Mouse (Mus musculus): ENCODE measurements around the gene Nuak2. TPM values are rescaled to one million over a fixed set of nuclear protein-coding genes. Genes with fewer than 3 reads are reported as not detected.

Gene Nuak2
- total and polyA plus RNA-seq, 3 experiments, result 2.9 to 4.7 (median 4.7) TPM

DNA sequence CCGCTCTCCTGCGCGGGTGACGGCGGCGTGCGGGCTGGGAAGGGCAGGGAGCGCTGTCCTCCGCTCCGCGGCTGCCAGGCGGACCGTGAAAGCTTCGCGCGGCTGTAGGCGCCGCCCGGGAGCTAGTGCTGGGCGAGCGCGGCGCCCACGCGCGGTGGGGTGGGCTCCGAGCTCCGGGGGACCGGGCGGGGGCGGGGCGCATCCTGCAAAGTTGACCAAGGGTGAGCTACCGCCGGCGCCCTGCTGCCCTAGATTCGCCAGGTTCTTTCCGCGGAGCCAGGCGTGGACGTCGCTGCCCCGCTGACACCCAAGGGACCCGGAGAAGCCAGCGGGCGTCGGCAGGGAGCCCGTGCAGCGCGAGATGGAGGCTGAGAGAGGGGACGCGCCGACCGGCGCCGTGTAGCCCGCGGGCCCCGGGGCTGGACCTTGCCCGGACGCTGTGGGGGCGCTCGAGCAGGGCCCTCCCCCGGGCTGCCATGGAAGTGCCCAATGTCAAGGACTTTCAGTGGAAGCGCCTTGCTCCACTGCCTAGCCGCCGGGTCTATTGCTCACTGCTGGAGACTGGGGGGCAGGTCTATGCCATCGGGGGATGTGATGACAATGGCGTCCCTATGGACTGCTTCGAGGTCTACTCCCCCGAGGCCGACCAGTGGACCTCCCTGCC is 17.0 kb upstream of the Nuak2 start:
- peak; percentile 86 for DNase-seq

DNA sequence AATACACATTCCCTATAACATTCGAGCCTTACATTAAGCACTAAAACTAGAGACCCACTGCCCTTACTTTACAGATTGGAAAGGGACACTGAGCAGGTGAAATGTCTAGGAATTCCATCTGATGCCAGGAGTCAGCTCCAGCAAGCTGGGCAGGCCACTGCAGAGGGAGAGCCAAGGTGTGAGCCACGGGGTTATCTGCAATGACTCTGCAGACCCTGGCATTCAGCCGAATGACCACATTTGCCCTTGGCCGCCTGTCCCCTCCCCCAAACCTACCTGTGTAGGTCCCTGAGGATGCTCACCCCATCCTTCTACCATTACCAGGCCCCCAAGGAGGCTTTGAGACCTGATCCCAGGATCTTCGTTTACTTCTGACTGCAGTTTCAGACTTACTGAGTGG is 16.2 kb upstream of the Nuak2 start:
- peak; percentile 81 for DNase-seq

DNA sequence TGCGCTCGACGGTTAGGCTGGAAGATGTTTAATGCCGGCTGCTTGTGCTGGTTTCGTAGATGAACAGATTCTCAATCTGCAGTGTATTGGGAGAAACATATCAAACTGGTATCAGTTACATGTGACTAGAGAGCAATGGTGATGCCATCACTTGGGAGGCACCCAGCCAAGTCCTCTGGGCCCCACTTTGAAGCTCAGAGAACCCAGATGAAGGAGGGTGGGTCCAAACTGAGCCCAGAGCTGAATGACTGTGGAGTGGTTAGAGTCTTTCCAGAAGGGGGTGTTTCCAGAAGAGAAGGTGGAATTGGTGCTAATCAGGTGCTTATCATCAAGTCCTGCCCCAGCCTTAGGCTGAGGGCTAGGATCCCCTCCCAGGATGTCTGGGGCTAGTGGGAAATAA is 14.7 kb upstream of the Nuak2 start:
- DNase-seq, result no peak

DNA sequence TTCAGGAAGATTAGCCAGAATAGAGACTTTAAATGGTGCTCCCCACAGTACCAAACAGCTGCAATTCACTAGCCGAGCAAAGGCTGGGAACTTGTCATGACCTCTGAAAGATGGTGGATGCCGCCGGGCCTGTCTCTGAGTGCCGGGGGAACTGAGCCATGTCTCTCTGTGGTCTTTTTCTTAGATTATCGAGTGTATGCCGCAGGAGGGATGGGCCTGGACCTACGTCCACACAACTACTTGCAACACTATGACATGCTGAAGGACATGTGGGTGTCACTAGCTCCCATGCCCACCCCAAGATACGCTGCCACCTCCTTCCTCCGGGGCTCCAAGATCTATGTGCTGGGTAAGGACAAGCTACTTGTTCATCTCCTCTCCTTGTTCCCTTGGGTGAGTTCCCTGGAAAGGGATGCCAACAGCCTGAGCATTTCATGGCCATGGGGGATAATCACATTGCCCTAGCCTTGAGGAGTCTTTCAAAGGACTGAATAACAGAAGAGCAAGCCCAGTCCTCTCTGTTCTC is 13.5 kb upstream of the Nuak2 start:
- DNase-seq, result peak; percentile 82

DNA sequence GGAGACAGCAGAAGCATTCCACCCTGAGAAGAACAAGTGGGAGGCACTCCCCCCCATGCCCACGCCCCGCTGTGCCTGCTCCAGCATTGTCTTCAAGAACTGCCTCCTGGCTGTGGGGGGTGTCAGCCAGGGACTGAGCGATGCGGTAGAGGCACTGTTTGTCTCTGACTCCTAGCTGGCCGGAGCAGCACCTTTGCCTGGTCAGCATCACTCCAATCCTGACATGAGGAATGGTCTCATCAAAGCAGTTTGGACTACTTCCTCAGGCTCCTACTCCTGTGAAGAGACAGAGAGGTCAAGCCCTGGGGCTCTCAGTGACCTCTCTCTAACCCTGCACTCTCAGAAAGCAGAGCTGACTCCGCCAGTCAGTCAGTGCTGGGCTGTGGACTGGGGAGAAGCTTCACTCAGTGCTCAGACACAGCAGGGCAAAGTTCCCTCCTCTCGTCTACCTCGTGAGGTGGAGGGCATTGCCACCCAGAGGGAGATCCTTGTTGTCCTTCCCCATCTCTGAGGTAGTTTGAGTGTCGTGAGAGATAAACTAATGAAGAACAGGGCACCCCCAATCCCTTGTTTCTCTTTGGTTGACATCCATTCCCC is 11.2 kb upstream of the Nuak2 start:
- no peak for DNase-seq

DNA sequence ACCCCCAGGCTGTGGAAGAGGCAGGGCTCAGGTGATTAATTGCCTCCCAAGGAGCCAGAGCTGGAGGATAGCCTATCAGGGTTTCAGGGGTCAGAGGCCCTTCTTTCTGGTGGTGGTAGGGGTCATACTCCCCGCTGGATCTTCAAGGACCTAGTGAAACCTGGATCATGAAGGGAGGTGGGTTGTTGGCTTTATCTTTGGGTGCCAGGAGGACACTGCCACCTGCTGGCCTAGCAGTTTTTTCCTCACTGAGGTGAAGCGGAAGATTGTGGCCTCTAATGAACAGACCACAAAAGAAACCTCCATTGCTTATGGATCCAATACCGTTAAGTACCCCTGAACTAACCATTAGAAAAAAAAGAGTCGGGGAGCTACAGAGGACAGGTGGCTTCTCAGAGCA is 9.8 kb upstream of the Nuak2 start:
- DNase-seq, result peak; percentile 80

DNA sequence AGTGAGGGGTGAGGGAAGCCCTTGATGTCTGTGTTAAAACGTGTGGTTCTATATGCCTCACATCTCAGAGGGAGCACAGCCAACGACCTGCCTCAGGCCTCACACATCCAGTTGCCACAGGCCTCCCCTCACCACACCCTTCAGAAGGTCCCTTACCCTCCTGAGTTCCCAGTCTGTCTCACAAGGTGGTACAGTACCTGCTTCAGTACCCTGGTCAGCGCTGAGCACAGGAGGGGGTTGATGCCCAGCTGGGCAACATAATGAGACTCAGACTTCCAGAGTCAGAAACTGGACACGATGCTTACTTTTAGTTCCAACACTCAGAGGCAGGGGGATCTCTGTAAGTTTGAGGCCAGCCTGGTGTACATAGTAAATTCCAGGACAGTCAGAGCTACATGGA is 9.1 kb upstream of the Nuak2 start:
- DNase-seq, result no peak

DNA sequence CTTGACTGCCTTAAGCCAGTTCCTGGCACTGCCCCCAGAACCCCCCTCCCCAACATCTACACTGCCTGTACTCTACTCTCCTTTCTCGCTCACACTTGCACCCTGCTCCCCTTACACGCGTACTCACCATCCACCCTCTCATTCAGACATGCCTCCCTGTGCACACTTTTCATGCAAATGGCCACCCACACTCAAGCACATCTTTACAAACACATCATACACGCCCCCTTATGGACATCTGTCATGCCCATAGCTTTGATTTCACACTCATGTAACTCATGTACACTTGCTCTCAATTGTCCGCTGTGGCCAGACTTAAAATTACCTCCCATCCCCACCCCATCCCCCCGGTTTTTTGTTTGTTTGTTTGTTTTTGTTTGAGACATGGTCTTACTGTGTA is 8.0 kb upstream of the Nuak2 start:
- DNase-seq, result no peak

DNA sequence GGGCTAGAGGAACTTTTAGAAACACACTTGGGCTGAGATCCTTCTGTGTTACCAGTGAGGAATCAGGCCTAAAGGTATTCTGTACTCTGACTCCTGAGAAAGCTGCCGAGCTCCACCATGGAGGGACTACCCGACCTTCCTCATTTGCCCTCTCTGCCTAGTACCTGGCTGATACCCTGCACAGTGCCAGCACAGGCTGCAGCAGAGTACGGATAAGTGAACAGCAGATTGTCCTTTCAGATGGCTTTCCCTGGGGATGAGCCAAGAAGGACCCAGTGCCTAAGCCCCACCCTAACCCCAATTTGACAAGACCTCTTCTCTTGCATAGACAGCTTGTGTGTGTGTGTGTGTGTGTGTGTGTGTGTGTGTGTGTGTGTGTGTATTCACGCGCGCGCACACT is 7.3 kb upstream of the Nuak2 start:
- peak; percentile 9 for DNase-seq

DNA sequence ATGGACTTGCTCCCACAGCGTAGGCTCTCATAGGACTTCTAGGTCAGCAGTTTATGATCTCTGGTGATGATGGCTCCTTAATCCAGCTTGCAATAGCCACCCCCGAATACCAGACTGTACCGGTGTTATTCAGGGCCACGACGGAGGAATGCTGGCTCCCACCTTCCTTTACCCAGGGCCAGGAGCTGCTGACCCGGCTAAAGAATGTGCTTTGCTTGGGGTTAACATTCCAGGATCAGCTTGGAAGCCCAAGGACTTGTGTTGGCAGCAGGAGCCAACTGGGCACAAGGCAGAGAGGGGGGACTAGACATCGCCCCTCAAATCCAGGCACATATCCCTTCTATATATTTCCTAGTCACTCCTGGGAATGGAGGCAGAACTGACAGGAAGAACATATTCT is 5.2 kb upstream of the Nuak2 start:
- DNase-seq, result no peak

DNA sequence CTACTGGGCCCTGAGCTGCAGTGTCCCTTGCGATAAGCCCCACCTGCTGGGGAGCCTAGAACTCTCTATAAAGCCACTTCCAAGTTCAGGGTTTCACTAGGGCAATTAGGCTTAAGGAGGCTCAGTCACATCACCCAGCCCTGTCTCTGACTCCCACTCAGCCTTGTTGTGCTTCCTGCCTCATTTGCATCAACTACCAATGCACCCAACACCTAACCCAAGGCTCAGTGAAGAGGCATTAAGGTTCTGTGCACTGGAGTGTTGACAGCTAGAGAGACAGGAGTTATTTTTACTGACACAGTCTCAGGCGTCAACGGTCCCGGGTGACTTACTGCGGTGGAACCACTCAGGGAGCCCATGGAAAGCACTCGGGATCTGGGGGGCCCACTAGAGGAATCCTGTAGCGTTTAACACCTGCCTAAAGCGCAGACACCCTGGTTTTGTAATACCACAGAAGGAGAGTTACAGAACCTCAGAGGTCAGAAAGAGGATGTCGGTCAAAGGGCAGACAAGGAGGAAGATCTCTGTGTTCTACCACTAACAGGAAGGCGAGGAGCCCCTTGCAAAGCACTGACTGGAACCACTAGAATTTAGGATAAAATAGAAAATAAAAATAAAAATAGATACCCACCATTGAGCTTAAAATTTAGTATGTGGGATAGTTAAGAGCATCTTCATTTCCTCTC is 4.6 kb upstream of the Nuak2 start:
- DNase-seq, result no peak

DNA sequence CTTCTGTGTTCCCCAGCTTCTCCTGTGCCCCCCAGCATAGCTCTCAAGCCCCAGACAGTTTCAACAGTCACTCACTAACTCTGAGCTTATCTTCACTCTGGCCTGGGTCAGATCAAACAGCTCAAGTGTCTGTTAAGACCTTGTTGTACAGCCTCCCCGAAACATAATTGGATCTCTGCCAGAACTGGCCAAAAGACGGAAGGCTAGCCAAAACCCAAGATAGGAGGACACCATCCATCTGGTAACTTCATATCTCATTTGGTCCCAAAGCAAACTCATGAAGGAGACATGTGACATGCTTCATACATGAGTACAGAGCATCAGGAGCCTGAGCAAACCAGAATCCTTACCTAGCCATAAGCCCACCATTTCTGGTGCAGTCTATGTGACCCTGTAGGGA is 3.9 kb upstream of the Nuak2 start:
- DNase-seq, result peak; percentile 16

DNA sequence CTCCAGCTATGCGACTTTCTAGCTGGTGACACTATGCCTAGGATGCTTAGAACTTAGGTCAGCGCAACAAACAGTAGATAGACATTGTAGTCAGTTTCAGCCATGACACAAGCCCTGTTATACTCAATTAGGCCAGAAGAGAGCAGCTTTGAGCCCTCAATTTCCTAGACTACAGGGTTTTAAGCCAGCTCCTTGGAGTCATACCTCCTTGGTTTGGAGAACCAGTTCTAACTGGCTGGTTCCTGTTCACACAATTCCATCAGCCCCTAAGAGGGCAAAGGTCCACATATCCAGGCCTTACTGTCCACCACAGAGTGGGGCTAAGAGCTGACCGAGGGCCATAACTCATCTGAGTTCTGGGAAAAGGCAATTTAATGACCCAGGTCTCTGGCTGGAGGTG is 3.2 kb upstream of the Nuak2 start:
- DNase-seq, result peak; percentile 54

DNA sequence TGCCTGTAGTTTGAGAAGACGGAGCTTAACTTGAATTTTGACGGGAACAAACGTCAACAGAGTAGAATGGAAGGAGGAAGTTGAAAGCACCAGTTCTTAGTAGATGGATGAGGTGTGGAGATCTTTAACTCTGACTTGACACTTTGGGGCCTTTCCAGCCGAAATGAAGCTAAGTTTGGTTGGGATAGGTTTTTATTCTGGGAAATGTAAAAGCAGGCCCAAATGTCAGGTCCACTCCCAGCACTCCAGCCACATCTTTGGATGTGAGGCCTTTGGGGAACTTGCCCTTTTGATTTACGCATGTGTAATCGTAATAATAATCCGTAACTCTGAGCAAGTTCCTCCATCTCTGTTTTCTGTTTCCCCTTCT is 684 bp downstream of the Nuak2 start:
- DNase-seq, result no peak

DNA sequence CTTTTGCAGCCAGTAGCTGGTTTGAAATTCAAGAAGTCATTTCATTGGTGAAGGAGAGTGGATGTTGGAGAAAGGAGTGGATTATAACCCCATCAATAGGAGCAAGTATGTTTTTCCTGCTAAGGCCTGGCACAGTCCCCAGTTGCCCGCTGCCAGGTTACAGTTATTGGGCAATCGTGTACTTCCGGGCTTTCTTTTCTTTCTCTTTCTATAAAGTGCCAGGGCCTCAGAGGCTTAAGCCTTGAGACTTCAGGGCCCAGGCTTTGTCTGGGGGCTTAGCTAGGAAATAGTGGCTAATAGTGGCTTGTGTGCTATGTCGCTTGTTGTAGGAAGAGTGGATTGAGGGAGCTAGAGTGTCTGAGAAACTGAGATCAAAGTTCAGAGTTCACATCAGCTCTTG is 1.5 kb downstream of the Nuak2 start:
- DNase-seq, result peak; percentile 59

DNA sequence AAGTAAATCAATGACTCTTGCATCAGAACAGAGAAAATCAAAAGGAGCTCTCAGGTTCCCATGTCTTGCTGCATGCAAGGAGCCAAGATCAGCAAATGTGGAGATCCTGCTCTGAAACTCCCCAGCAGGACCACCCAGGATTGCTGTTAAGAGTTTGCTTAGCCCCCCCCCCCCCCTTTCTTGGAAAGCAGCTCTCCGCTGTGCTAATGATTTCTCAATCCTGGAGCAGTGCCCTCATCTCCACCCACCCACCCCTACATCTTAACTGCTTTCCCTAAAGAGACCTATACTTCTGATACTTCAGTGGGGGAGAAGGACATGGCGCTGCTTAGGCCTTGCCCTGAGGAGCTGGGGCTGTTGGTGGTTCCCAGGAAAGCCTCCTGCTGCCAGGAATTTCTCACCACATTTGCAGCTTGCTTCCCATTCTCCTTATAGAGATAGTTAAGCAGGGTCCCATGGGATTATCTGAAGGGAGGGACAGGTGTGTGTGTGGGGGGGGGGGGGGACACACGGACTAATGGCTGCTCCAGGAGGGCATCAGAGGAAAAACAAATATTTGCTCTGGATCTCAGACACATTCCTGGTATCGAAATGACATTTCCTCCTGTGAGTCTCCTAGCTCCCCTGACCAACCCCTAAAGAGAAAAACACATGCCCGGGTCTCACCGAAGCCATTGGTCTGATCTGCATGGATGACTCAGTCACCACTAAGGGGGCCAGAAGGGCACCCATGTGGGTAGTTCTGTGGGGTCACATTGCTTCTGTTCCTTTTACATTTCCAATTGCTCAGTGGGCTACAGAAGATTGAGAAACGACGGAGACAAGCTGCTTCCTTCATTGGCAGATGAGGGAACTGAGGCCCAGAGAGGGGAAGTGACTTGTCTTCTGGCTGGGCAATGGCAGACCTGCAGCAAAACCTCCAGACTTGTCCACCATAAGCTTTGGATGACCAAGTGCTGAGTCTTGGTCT is 2.3 kb downstream of the Nuak2 start:
- no peak for DNase-seq

DNA sequence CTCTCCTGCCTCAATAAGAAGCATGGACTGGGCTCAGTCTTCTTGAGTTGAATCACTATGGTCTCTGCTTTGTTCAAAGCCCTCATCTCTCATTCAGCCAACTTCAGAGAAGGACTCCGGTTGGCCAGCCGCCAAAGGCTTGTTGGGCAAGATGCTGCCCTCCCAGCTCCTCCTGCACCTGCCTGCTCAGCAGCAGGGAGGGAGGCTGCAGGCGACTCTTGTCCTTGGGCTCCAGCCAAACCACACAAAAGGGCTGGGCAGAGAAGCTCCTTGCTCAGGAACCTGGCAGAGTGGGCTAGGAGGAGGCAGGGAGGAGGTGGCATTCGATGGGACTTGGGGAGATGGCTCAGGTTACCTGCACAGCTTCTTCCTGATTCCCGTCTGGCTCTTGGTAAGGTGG is 3.3 kb downstream of the Nuak2 start:
- peak; percentile 82 for DNase-seq

DNA sequence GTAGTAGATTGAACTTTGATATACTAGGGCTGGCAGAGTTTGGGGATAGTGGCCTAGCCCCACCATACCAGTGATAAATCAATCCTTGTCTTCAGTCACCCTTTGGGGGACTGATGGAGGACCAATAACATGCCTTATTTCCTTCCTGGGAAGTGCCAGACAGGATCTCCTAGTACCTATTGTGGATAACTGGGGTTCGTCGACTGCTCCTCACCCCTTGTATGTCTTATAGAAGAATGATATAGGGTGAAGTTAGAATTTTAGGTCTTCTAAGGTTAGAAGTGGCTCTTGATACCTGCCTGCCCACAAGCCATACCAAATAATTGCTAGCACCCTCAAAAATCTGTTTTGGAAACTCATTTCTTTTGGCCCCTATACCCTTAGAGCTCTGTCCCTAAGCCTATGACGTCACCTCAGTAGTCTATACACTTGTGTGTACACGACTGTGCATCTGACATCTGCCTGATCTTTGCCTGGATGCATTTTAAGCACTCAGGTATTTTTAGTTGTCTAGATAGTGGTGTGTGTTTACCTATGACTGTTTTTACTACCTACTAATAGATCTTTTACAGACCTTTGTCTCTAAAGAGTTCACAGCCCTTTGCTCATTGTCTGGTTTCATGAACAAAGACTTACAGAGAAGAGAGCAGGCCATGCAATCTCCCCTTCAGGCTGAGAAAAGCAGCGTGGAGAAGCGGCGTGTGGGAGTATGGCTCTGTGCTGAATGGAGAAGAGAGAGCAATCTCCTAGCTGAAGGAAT is 6.1 kb downstream of the Nuak2 start:
- DNase-seq, result no peak

DNA sequence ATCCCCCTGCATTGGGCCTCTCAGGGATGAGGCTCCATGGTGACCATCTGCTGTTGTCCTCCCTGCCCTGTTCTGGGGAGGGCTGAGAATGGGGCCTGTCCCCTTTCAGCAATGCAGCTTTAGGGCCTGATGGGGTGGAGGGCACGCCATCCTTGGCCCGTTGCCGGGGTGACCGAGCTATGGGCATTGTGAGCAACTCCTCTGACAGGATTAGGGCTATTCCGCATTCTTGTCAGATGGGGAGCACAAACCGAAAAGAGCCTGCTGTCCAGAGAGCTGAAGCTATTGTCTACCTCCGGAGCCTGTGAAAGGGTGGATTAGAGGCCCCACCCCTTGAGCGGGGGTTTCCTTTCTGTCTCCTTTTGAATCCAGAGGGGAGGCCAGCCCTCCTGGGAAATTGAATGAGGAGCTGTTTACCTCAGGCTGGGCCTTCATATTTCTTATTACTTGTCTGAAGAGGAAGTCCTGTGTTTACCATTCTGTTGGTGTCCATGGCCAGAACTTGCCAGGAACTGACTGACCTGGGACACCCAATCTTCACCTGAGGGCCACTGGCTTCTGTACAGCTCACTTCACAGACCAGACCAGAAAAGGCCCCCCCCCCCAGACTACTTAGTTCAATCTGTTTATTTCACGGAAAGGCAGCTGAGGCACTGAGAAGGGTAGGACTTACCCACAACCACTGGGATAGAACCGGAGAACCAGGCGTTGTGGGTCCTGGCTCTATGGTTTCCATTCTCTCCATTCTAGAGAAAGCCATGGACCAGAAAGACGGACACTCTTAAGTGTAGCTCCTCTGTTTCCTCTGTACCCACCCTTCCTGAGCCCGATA is 7.0 kb downstream of the Nuak2 start:
- DNase-seq, result peak; percentile 31

DNA sequence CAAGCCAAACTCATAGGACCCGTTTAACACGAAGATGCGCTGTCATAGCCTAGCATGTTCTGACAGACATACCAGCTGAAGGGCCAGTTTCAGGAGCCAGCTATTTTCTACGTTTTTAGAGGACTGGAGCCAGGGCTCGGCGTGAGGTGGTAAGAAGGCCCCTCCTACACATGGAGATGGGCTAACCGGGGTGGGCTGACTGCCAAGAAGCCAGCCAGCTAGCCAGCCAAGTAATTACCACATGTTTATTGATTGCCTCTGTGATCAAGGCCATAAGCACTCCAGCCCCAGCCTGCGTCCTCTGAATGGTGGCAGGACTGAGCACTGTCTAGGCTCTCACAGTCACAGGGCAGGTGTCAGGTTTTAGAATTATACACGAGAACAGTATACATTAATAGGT is 10.9 kb downstream of the Nuak2 start:
- no peak for DNase-seq

DNA sequence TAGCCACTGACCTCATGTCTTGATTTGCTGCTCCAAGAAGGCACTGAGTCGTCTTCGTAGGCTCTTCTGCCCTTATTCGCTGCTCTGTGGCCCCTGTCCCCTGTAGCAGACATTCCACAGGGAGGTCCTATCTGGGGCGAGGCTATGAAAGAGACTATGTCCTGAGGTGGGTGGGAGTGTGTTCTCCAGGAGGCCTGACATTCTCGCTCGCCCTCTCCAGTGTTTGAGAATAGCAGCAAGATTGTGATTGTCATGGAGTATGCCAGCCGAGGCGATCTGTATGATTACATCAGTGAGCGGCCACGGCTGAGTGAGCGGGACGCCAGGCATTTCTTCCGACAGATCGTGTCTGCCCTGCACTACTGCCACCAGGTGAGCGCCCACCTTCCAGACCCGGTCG is 11.6 kb downstream of the Nuak2 start:
- DNase-seq, result no peak
